Comparison of ENCODE assay signal across 23 mouse cellular contexts in the genomic region with DNA sequence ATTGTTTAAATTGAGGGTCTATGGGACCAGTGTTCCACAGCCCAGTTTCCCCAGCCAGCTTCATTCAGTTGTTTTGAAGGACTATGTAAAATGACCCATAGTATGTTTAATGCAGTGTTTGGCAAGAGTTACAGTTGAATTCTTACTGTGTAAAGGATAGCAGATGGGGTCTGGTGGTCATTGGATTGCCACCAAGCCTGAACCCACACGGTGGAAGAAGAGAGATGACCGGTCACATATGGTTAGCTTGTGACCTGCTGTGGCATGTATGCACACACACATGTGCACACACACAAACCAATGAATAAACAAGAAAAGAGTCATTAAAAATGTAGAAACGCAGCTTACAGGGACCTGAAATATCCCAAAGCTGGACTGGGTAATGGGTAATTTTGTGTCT. TPM values are rescaled to one million over a fixed set of nuclear protein-coding genes. Genes with fewer than 3 reads are reported as not detected.
A peak's percentile ranks its signal among the peaks of the same experiment; 100 is the strongest.
DNase-seq lines count a peak whose midpoint lies in the region; ATAC-seq and TF ChIP-seq lines count a peak whose summit lies in the region.
"Had no signal": no experiment of that assay in that cellular context is flagged by ENCODE, and none has a peak within 500 bp of the region (broad histone marks: within the 10 kb centered on the region; RNA-seq: fewer than 3 reads in every experiment).

No protein-coding gene starts in this region.

- ATAC-seq in embryonic facial prominence, embryonic 12.5 days (ENCODE audit: insufficient number of reproducible peaks, insufficient read depth, low FRiP score, low TSS enrichment): no peak
- no peak for ATAC-seq in heart, embryonic 11.5 days (replicated peaks; ENCODE audit: insufficient number of reproducible peaks, low FRiP score, low TSS enrichment)
- ATAC-seq in hindbrain, postnatal 0 days: 0 out of 2 replicates have a peak, but pooled peaks have one; percentile 50
- no peak for ATAC-seq in hindbrain, embryonic 13.5 days (ENCODE audit: low FRiP score)
- no peak for ATAC-seq in heart, postnatal 0 days (ENCODE audit: insufficient read depth, low read depth)
- ATAC-seq: forebrain, embryonic 13.5 days; intestine, embryonic 16.5 days; lung, postnatal 0 days had no signal

- no peak overlapping the region for H3K4me3 ChIP-seq in embryonic facial prominence, embryonic 12.5 days
- H3K4me3 ChIP-seq in embryonic facial prominence, embryonic 10.5 days: no peak overlapping the region
- no peak overlapping the region for H3K4me3 ChIP-seq in heart, embryonic 11.5 days (ENCODE audit: low read depth, low read length)
- H3K4me3 ChIP-seq in hindbrain, postnatal 0 days (ENCODE audit: low read length): no peak overlapping the region
- no peak overlapping the region for H3K4me3 ChIP-seq in hindbrain, embryonic 13.5 days
- H3K4me3 ChIP-seq in heart, postnatal 0 days (ENCODE audit: low read depth, low read length): no peak overlapping the region
- H3K4me3 ChIP-seq: forebrain, embryonic 13.5 days; limb, embryonic 15.5 days; liver, embryonic 13.5 days; midbrain, embryonic 13.5 days; neural tube, embryonic 13.5 days had no signal

- H3K9me3 ChIP-seq in embryonic facial prominence, embryonic 12.5 days: no peaks in the 10 kb centered on the region
- H3K9me3 ChIP-seq in embryonic facial prominence, embryonic 10.5 days: no peaks in the 10 kb centered on the region
- no peaks in the 10 kb centered on the region for H3K9me3 ChIP-seq in heart, embryonic 11.5 days (replicated peaks; ENCODE audit: control insufficient read depth, low read length)
- H3K9me3 ChIP-seq in hindbrain, postnatal 0 days (ENCODE audit: low read length): no peaks in the 10 kb centered on the region
- H3K9me3 ChIP-seq in hindbrain, embryonic 13.5 days: no peaks in the 10 kb centered on the region
- no peaks in the 10 kb centered on the region for H3K9me3 ChIP-seq in heart, postnatal 0 days (replicated peaks; ENCODE audit: control insufficient read depth, low read length)
- H3K9me3 ChIP-seq: forebrain, embryonic 13.5 days; G1E; limb, embryonic 15.5 days; liver, embryonic 13.5 days; midbrain, embryonic 13.5 days; neural tube, embryonic 13.5 days had no signal

- no peak for TF ChIP-seq EP300 in heart, postnatal 0 days (IDR thresholded peaks at IDR 0.05; ENCODE audit: low read depth)

- H3K4me1 ChIP-seq in embryonic facial prominence, embryonic 12.5 days: peaks cover 25% of the 10 kb centered on the region; the same call in 1 of the 2 replicates
- peaks cover 30% of the 10 kb centered on the region for H3K4me1 ChIP-seq in embryonic facial prominence, embryonic 10.5 days
- peaks cover 36% of the 10 kb centered on the region for H3K4me1 ChIP-seq in heart, embryonic 11.5 days (ENCODE audit: control insufficient read depth, insufficient read depth, low read length)
- no peaks in the 10 kb centered on the region for H3K4me1 ChIP-seq in hindbrain, postnatal 0 days (ENCODE audit: insufficient read depth, low read length)
- peaks cover 26% of the 10 kb centered on the region for H3K4me1 ChIP-seq in hindbrain, embryonic 13.5 days (replicated peaks)
- H3K4me1 ChIP-seq in heart, postnatal 0 days (ENCODE audit: control insufficient read depth, insufficient read depth): peaks cover 43% of the 10 kb centered on the region
- H3K4me1 ChIP-seq: liver, embryonic 13.5 days had no signal

- 0 out of 2 replicates have a peak overlapping the region, but pooled peaks have one; percentile 11 for H3K27ac ChIP-seq in embryonic facial prominence, embryonic 12.5 days
- H3K27ac ChIP-seq in embryonic facial prominence, embryonic 10.5 days (replicated peaks): no peak overlapping the region
- H3K27ac ChIP-seq in heart, embryonic 11.5 days (ENCODE audit: low read depth, low read length): peak overlapping the region; percentile 84
- no peak overlapping the region for H3K27ac ChIP-seq in hindbrain, postnatal 0 days
- no peak overlapping the region for H3K27ac ChIP-seq in hindbrain, embryonic 13.5 days
- peak overlapping the region; percentile 95 for H3K27ac ChIP-seq in heart, postnatal 0 days (ENCODE audit: low read depth)
- H3K27ac ChIP-seq: forebrain, embryonic 13.5 days; kidney, postnatal 0 days; limb, embryonic 15.5 days; liver, embryonic 13.5 days; macrophage; midbrain, embryonic 13.5 days; neural tube, embryonic 13.5 days had no signal

- WGBS in embryonic facial prominence, embryonic 12.5 days: 85% methylated on average over 3 of the region's 3 CpGs
- WGBS in embryonic facial prominence, embryonic 10.5 days: 89% methylated on average over 3 of the region's 3 CpGs
- WGBS in heart, embryonic 11.5 days (ENCODE audit: insufficient replicate concordance): 82% methylated on average over 3 of the region's 3 CpGs
- 74% methylated on average over 3 of the region's 3 CpGs for WGBS in hindbrain, postnatal 0 days
- 90% methylated on average over 3 of the region's 3 CpGs for WGBS in hindbrain, embryonic 13.5 days
- WGBS in heart, postnatal 0 days: 67% methylated on average over 3 of the region's 3 CpGs

- H3K36me3 ChIP-seq in embryonic facial prominence, embryonic 12.5 days: no peaks in the 10 kb centered on the region
- H3K36me3 ChIP-seq in embryonic facial prominence, embryonic 10.5 days (replicated peaks): no peaks in the 10 kb centered on the region
- H3K36me3 ChIP-seq in heart, embryonic 11.5 days (ENCODE audit: control insufficient read depth, insufficient read depth, low read length): no peaks in the 10 kb centered on the region
- H3K36me3 ChIP-seq in hindbrain, postnatal 0 days (ENCODE audit: insufficient read depth, low read length): no peaks in the 10 kb centered on the region
- H3K36me3 ChIP-seq in hindbrain, embryonic 13.5 days: no peaks in the 10 kb centered on the region
- H3K36me3 ChIP-seq in heart, postnatal 0 days (replicated peaks; ENCODE audit: control insufficient read depth, insufficient read depth, low read length): no peaks in the 10 kb centered on the region
- H3K36me3 ChIP-seq: G1E; limb, embryonic 15.5 days; liver, embryonic 13.5 days; midbrain, embryonic 13.5 days; neural tube, embryonic 13.5 days had no signal

- no peak overlapping the region for H3K9ac ChIP-seq in embryonic facial prominence, embryonic 12.5 days
- H3K9ac ChIP-seq in heart, embryonic 11.5 days (ENCODE audit: low read depth, low read length): peak overlapping the region; percentile 56
- H3K9ac ChIP-seq in hindbrain, postnatal 0 days (replicated peaks; ENCODE audit: low read length): no peak overlapping the region
- H3K9ac ChIP-seq in hindbrain, embryonic 13.5 days: no peak overlapping the region
- H3K9ac ChIP-seq in heart, postnatal 0 days (replicated peaks; ENCODE audit: low read depth, low read length): 0 out of 2 replicates have a peak overlapping the region, but pooled peaks have one; percentile 6
- H3K9ac ChIP-seq: forebrain, embryonic 13.5 days; limb, embryonic 15.5 days; liver, embryonic 13.5 days; midbrain, embryonic 13.5 days; neural tube, embryonic 13.5 days had no signal

- DNase-seq in embryonic facial prominence, embryonic 10.5 days (ENCODE audit: low spot score): no peak
- no peak for DNase-seq in heart, postnatal 4 days
- no peak for DNase-seq in hindbrain, postnatal 0 days (ENCODE audit: low spot score)
- no peak for DNase-seq in heart, postnatal 0 days (ENCODE audit: low spot score)
- DNase-seq: adrenal gland, adult 8-10 months; embryo, embryonic 11 days; kidney, adult 8-10 months; liver, embryonic 13.5 days; lung, adult 18-20 months; right cerebral cortex, postnatal 4 days; thymus, postnatal 4 days had no signal

- H3K27me3 ChIP-seq in embryonic facial prominence, embryonic 12.5 days: peaks cover 4% of the 10 kb centered on the region; the same call in 1 of the 2 replicates
- H3K27me3 ChIP-seq in embryonic facial prominence, embryonic 10.5 days (replicated peaks; ENCODE audit: low read depth, poor library complexity, severe bottlenecking): peaks cover 14% of the 10 kb centered on the region
- H3K27me3 ChIP-seq in heart, embryonic 11.5 days (ENCODE audit: control insufficient read depth, insufficient read depth, low read length): no peaks in the 10 kb centered on the region
- H3K27me3 ChIP-seq in hindbrain, postnatal 0 days (ENCODE audit: insufficient read depth, low read length): no peaks in the 10 kb centered on the region
- H3K27me3 ChIP-seq in hindbrain, embryonic 13.5 days: 0 out of 2 replicates have a peak, but pooled peaks cover 5% of the 10 kb centered on the region
- H3K27me3 ChIP-seq in heart, postnatal 0 days (ENCODE audit: control insufficient read depth, insufficient read depth, low read length): no peaks in the 10 kb centered on the region
- H3K27me3 ChIP-seq: forebrain, embryonic 13.5 days; limb, embryonic 15.5 days; liver, embryonic 13.5 days; midbrain, embryonic 13.5 days; neural tube, embryonic 13.5 days had no signal

- TF ChIP-seq CTCF in hindbrain, postnatal 0 days (IDR thresholded peaks at IDR 0.05; ENCODE audit: low read depth): no peak
- TF ChIP-seq CTCF in heart, postnatal 0 days (IDR thresholded peaks at IDR 0.05; ENCODE audit: low read depth): no peak

- no peak overlapping the region for H3K4me2 ChIP-seq in embryonic facial prominence, embryonic 12.5 days (replicated peaks)
- H3K4me2 ChIP-seq in heart, embryonic 11.5 days: peak overlapping the region; percentile 55
- H3K4me2 ChIP-seq in hindbrain, postnatal 0 days (ENCODE audit: low read depth, low read length): no peak overlapping the region
- H3K4me2 ChIP-seq in hindbrain, embryonic 13.5 days: no peak overlapping the region
- peak overlapping the region; percentile 49 for H3K4me2 ChIP-seq in heart, postnatal 0 days (ENCODE audit: low read depth, low read length)
- H3K4me2 ChIP-seq: forebrain, embryonic 13.5 days; limb, embryonic 15.5 days; liver, embryonic 13.5 days; midbrain, embryonic 13.5 days; neural tube, embryonic 13.5 days had no signal

RNA-seq across cellular contexts. Expression of gene Rbm20, which starts 19.5 kb away (rescaled TPM):
- 2.7 and 3.0 TPM in 2 replicates for polyA plus RNA-seq in embryonic facial prominence, embryonic 12.5 days (2016; fragmentation: Nextera tagmentation; extraction: Ambion mirVana)
- polyA plus RNA-seq in embryonic facial prominence, embryonic 10.5 days (2016; fragmentation: Nextera tagmentation; extraction: Ambion mirVana): 0.87 and 1.2 TPM in 2 replicates
- 25.0 and 36.4 TPM in 2 replicates for polyA plus RNA-seq in heart, embryonic 11.5 days (2014; fragmentation: Nextera tagmentation; extraction: Ambion mirVana)
- total RNA-seq in heart, postnatal 4 days (2021): 100 to 1,000 TPM; 265 to 287 TPM
- 0.93 and 1.9 TPM in 2 replicates for total RNA-seq in hindbrain, postnatal 0 days (2014; rRNA removed)
- polyA plus RNA-seq in hindbrain, postnatal 0 days (2015; fragmentation: Nextera tagmentation; extraction: Ambion mirVana): 0.76 and 0.86 TPM in 2 replicates
- polyA plus RNA-seq in hindbrain, embryonic 13.5 days (2015; fragmentation: Nextera tagmentation; extraction: Ambion mirVana): 0.51 and 0.70 TPM in 2 replicates
- 328 and 340 TPM in 2 replicates for total RNA-seq in heart, postnatal 0 days (2014; rRNA removed; ENCODE audit: low replicate concordance)
- 58.5 and 65.2 TPM in 2 replicates for polyA plus RNA-seq in heart, postnatal 0 days (2015; fragmentation: Nextera tagmentation; extraction: Ambion mirVana)
- polyA plus RNA-seq: macrophage had no signal

Comparison
In these comparisons a context has a peak if more than half of its experiments do, and no peak if none do; other contexts are left out.
1. H3K27ac ChIP-seq: peak in embryonic facial prominence, embryonic 12.5 days (single experiment), heart, embryonic 11.5 days (single experiment) and heart, postnatal 0 days (single experiment); none in embryonic facial prominence, embryonic 10.5 days (single experiment), hindbrain, postnatal 0 days (single experiment) and hindbrain, embryonic 13.5 days (single experiment).
2. H3K4me2 ChIP-seq: peak in heart, embryonic 11.5 days (single experiment) and heart, postnatal 0 days (single experiment); none in embryonic facial prominence, embryonic 12.5 days (single experiment), hindbrain, postnatal 0 days (single experiment) and hindbrain, embryonic 13.5 days (single experiment).
3. H3K9ac ChIP-seq: peak in heart, embryonic 11.5 days (single experiment) and heart, postnatal 0 days (single experiment); none in embryonic facial prominence, embryonic 12.5 days (single experiment), hindbrain, postnatal 0 days (single experiment) and hindbrain, embryonic 13.5 days (single experiment).